Mouse (Mus musculus) frontal cortex, postnatal 10 days (tissue): ENCODE measurements around the gene Mfsd14a.
A peak's percentile ranks its signal among the peaks of the same experiment; 100 is the strongest.

Experiments used
- DNase-seq, 2 experiments: peaks; one replicate each; pipeline ENCODE4 v3.0.0; 2022; ENCODE audit warnings: low spot score in 2 of 2, mixed read lengths in 1 of 2

Mfsd14a gene

DNA sequence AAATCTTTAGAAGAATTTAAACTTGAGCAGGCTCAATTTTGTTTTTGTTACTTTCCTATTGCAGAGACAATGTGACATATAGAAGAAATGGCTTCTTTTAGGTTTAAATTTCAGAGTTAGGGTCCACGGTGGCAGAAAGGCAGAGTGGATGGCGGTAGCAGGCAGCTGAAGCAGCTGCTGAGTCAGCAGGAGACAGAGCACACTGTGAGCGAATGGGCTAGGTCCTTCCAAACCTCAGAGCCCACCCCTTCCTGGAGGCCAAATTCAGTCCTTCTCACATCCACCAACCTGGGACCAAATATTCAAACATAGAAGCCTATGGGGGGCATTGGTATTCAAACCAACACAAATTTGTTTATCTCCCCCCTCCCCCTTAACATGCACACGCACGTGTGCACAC, 60.7 kb downstream of the Mfsd14a start:
- no peak for DNase-seq

DNA sequence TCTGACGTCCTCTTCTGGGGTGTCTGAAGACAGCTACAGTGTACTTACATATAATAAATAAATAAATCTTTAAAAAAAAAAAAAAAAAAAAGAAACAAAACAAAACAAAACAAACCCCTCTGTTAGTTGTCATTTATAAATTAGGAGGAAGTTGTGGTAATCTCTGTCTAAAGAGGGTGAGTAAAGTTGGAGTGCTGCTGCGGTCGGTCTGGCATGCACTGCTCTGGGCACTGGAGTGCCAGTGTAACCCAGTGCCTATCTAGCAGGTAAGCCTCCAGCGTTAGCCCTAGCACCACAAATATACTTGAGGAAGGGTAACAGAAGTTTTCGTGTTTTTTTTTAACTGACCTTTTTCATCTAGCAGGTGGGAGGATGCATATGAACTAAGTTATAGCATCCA, 61.5 kb downstream of the Mfsd14a start:
- DNase-seq: no peak

DNA sequence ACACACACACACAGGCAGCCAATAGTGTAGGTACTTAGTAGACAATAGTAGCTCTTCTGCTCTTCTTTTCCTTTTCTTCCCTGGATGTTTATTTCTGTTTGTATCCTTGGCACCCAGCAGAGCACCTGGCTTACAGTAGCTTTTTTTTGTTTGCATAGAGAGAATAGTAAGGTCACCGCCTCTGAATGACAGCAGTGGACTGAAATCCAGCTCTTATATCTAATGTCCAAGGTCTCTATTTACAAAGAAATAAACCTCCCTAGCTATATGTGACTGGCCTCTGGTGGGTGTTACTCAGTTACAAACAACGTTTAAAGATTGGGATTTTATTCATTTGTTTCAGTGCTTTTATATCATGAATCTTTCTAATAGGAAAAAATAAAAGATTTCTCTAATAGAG, 62.8 kb downstream of the Mfsd14a start:
- no peak for DNase-seq

DNA sequence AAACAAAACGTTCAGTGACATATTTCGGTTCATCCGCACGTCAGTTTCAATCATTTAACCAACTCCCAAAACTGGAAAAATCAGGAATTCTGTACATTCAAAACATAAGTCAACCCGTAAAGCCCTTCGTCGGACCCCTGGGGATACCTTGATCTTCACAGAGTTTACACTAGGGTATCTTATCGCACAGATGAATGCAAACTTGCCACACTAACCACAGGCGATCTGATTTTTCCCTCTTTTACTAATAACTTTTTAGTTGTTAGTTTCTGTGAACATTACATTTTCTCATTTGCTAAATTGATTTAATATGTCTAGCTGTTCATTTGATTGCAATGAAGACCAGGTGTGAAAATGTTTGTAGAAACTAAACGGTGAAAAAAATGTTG, 66.9 kb downstream of the Mfsd14a start:
- DNase-seq: no peak

- peak; percentile 95 to 98 for DNase-seq
Observed at GRCm38 (mm10) chr3:116594728-116595602, 67.5 kb downstream of the Mfsd14a start, which contains the start of gene Sass6. Sass6 (plus strand) TSS chr3:116594982.

DNA sequence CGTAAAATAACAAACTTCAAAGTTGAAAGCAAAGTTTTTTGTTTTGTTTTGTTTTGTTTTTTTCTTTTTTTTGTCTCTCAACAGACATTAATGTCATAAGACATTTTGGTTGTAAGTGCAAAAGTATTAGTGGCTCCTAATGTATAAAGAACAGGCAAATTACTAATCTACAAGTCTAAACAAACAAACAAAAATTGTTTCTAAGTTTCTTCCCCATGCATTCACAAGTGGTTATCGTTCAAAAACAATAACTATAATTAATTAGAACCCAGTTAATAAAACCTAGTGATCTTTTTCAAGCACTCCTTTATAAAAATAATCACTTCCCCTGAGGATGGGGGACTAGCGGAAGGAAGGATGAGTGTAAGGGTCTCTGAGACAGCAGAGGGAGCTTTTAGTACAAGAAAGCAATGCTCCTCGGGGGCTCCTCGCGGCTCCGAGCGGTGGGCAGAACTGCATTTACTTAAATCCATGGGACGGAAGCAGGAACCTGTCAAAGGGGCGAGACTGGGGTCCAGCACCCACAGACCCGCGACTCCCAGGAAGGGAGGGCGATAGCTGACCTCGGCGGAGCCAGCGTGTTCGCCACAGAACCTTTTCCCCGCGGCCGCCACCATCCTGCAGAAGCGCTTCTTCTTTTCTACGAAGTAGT, 68.3 kb downstream of the Mfsd14a start:
- no peak for DNase-seq

GRCm38 (mm10) chr3:116582201-116582600, 80.3 kb downstream of the Mfsd14a start:
- DNase-seq: no peak
